Mouse (Mus musculus) frontal cortex, postnatal 25 days (tissue): ENCODE data around the gene Oxnad1.
"Not testable (repeated sequence)": the region's sequence is repeated elsewhere in the genome, so short reads cannot be mapped to it uniquely, and the experiment has no call there.

Experiments used
- DNase-seq, 2 experiments: peaks; one replicate each; pipeline ENCODE4 v3.0.0; 2022; ENCODE audit warnings: low spot score in 2 of 2

Gene Oxnad1

GRCm38 (mm10) chr14:32091124-32091523 is 6.0 kb downstream of the Oxnad1 start:
- DNase-seq = no peak

- no peak for DNase-seq
These were observed 6.5 kb downstream of the Oxnad1 start for GRCm38 (mm10) chr14:32091704-32092103.

- DNase-seq = no peak
These were observed 7.8 kb downstream of the Oxnad1 start for GRCm38 (mm10) chr14:32093018-32093417.

- DNase-seq = no peak
These were observed 8.4 kb downstream of the Oxnad1 start for GRCm38 (mm10) chr14:32093500-32094117.

GRCm38 (mm10) chr14:32095646-32096045 is 10.5 kb downstream of the Oxnad1 start:
- no peak for DNase-seq

- no peak for DNase-seq
These were observed 11.6 kb downstream of the Oxnad1 start for GRCm38 (mm10) chr14:32096740-32097139.

- DNase-seq = no peak
These were observed 12.5 kb downstream of the Oxnad1 start for GRCm38 (mm10) chr14:32097691-32098090.

GRCm38 (mm10) chr14:32098951-32099350 is 13.8 kb downstream of the Oxnad1 start:
- no peak for DNase-seq

- no peak for DNase-seq
These were observed 18.4 kb downstream of the Oxnad1 start for GRCm38 (mm10) chr14:32103556-32103955.

GRCm38 (mm10) chr14:32105663-32106062 is 20.5 kb downstream of the Oxnad1 start:
- no peak for DNase-seq

- DNase-seq = no peak
These were observed 21.7 kb downstream of the Oxnad1 start for GRCm38 (mm10) chr14:32106911-32107310.

GRCm38 (mm10) chr14:32112124-32112523 is 26.9 kb downstream of the Oxnad1 start:
- DNase-seq = not testable (repeated sequence)

GRCm38 (mm10) chr14:32120940-32121919 is 36.1 kb downstream of the Oxnad1 start:
- DNase-seq = no peak

GRCm38 (mm10) chr14:32121920-32122315 is 36.7 kb downstream of the Oxnad1 start:
- DNase-seq = no peak

- no peak for DNase-seq
These were observed 39.1 kb downstream of the Oxnad1 start for GRCm38 (mm10) chr14:32124261-32124660.

GRCm38 (mm10) chr14:32125256-32125655 is 40.1 kb downstream of the Oxnad1 start:
- DNase-seq = not testable (repeated sequence)

- no peak for DNase-seq
These were observed 43.2 kb downstream of the Oxnad1 start for GRCm38 (mm10) chr14:32128409-32128808.

GRCm38 (mm10) chr14:32131836-32132235 is 46.7 kb downstream of the Oxnad1 start:
- DNase-seq = no peak

- no peak for DNase-seq
These were observed 49.1 kb downstream of the Oxnad1 start for GRCm38 (mm10) chr14:32134293-32134692.

- not testable (repeated sequence) for DNase-seq
These were observed 51.3 kb downstream of the Oxnad1 start for GRCm38 (mm10) chr14:32136467-32136866.

GRCm38 (mm10) chr14:32140359-32140965 is 55.3 kb downstream of the Oxnad1 start:
- no peak for DNase-seq

- DNase-seq = no peak
These were observed 56.5 kb downstream of the Oxnad1 start, which contains the start of gene Msmb for GRCm38 (mm10) chr14:32141723-32142122. Msmb (plus strand) TSS chr14:32142023.
